Comparison of ENCODE assay signal across 8 mouse cellular contexts in the genomic region with DNA sequence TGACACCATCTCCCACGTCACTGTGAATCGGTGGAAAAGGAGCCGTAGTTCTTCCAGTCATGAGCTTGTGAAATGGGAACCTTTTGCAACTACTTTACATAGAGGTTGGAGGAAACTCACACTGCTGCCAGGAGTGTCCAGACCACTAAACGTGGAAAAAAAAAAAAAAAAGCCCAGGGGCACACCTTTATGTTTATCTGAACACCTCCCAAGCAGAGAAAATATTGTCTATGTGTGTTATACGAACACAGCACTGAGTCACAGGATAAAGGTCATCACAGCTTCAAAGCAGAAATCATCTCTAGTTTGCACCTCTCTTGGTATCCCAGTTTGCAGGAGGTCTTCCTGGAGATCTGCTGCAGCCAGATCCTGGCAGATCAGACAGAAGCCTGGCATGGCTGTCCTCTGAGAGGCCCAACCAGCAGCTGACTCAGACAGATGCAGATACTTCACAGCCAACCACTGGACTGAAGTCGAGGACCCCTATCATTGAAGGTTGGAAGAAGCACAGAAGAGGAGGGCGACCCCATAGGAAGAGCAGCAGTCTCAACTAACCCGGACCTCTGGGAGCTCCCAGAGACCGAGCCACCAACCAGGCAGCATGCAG. TPM values are rescaled to one million over a fixed set of nuclear protein-coding genes. Genes with fewer than 3 reads are reported as not detected.
A peak's percentile ranks its signal among the peaks of the same experiment; 100 is the strongest.
DNase-seq lines count a peak whose midpoint lies in the region; ATAC-seq lines count a peak whose summit lies in the region.

No protein-coding gene starts in this region.

- ATAC-seq in kidney, embryonic 15.5 days (replicated peaks; ENCODE audit: low FRiP score) = no peak
- ATAC-seq in embryonic facial prominence, embryonic 12.5 days (ENCODE audit: insufficient number of reproducible peaks, insufficient read depth, low FRiP score, low TSS enrichment) = no peak
- peak; percentile 27; the same call in 1 of the 2 replicates for ATAC-seq in intestine, embryonic 15.5 days
- no peak for ATAC-seq in neural tube, embryonic 13.5 days (ENCODE audit: low read depth)
- ATAC-seq in frontal cortex, adult (ENCODE audit: low TSS enrichment) = no peak; the same call in 1 of the 2 replicates

- no peaks in the 10 kb centered on the region for H3K9me3 ChIP-seq in kidney, embryonic 15.5 days (replicated peaks)
- no peaks in the 10 kb centered on the region for H3K9me3 ChIP-seq in embryonic facial prominence, embryonic 12.5 days
- no peaks in the 10 kb centered on the region for H3K9me3 ChIP-seq in intestine, embryonic 15.5 days
- no peaks in the 10 kb centered on the region for H3K9me3 ChIP-seq in neural tube, embryonic 13.5 days

- peaks cover 23% of the 10 kb centered on the region for H3K4me1 ChIP-seq in kidney, embryonic 15.5 days
- H3K4me1 ChIP-seq in embryonic facial prominence, embryonic 12.5 days = 0 out of 2 replicates have a peak, but pooled peaks cover 4% of the 10 kb centered on the region
- peaks cover 12% of the 10 kb centered on the region; the same call in 1 of the 2 replicates for H3K4me1 ChIP-seq in intestine, embryonic 15.5 days (replicated peaks)
- peaks cover 21% of the 10 kb centered on the region for H3K4me1 ChIP-seq in neural tube, embryonic 13.5 days (replicated peaks)

- H3K4me2 ChIP-seq in kidney, embryonic 15.5 days = peak overlapping the region; percentile 95
- H3K4me2 ChIP-seq in embryonic facial prominence, embryonic 12.5 days (replicated peaks) = peak overlapping the region; percentile 95
- H3K4me2 ChIP-seq in intestine, embryonic 15.5 days (replicated peaks) = peak overlapping the region; percentile 95
- H3K4me2 ChIP-seq in neural tube, embryonic 13.5 days = peak overlapping the region; percentile 83

- peaks cover 16% of the 10 kb centered on the region for H3K27me3 ChIP-seq in kidney, embryonic 15.5 days
- peaks cover 9% of the 10 kb centered on the region for H3K27me3 ChIP-seq in embryonic facial prominence, embryonic 12.5 days
- H3K27me3 ChIP-seq in intestine, embryonic 15.5 days (replicated peaks) = no peaks in the 10 kb centered on the region
- H3K27me3 ChIP-seq in neural tube, embryonic 13.5 days = peaks cover 18% of the 10 kb centered on the region

- no peaks in the 10 kb centered on the region for H3K36me3 ChIP-seq in kidney, embryonic 15.5 days
- H3K36me3 ChIP-seq in embryonic facial prominence, embryonic 12.5 days = no peaks in the 10 kb centered on the region
- H3K36me3 ChIP-seq in intestine, embryonic 15.5 days = no peaks in the 10 kb centered on the region
- H3K36me3 ChIP-seq in neural tube, embryonic 13.5 days = no peaks in the 10 kb centered on the region

- no peak for DNase-seq in kidney, adult 9 months
- no peak for DNase-seq in urinary bladder, postnatal 14 days (ENCODE audit: low spot score)
- no peak for DNase-seq in c-Kit-positive CD71-positive TER-119-positive erythroid progenitor cells, embryonic 14.5 days (ENCODE audit: low spot score)

- no peak overlapping the region for H3K27ac ChIP-seq in kidney, embryonic 15.5 days
- no peak overlapping the region for H3K27ac ChIP-seq in embryonic facial prominence, embryonic 12.5 days
- H3K27ac ChIP-seq in intestine, embryonic 15.5 days = peak overlapping the region; percentile 58; the same call in 1 of the 2 replicates
- no peak overlapping the region for H3K27ac ChIP-seq in neural tube, embryonic 13.5 days (replicated peaks)

- H3K4me3 ChIP-seq in kidney, embryonic 15.5 days (replicated peaks) = 0 out of 2 replicates have a peak overlapping the region, but pooled peaks have one; percentile 48
- peak overlapping the region; percentile 46; the same call in 1 of the 2 replicates for H3K4me3 ChIP-seq in embryonic facial prominence, embryonic 12.5 days
- H3K4me3 ChIP-seq in intestine, embryonic 15.5 days (replicated peaks) = no peak overlapping the region
- H3K4me3 ChIP-seq in neural tube, embryonic 13.5 days = peak overlapping the region; percentile 48

- H3K9ac ChIP-seq in kidney, embryonic 15.5 days = no peak overlapping the region
- H3K9ac ChIP-seq in embryonic facial prominence, embryonic 12.5 days = no peak overlapping the region
- H3K9ac ChIP-seq in intestine, embryonic 15.5 days = no peak overlapping the region
- H3K9ac ChIP-seq in neural tube, embryonic 13.5 days = peak overlapping the region; percentile 62; the same call in 1 of the 2 replicates

- 47% methylated on average over 9 of the region's 9 CpGs for WGBS in kidney, embryonic 15.5 days
- 48% methylated on average over 9 of the region's 9 CpGs for WGBS in embryonic facial prominence, embryonic 12.5 days
- 46% methylated on average over 9 of the region's 9 CpGs for WGBS in intestine, embryonic 15.5 days
- WGBS in neural tube, embryonic 13.5 days = 61% methylated on average over 9 of the region's 9 CpGs

RNA-seq across cellular contexts. Expression of a gene that starts 2.2 kb away (rescaled TPM):
- 1.8 and 2.5 TPM in 2 replicates for polyA plus RNA-seq in kidney, embryonic 15.5 days (2015; fragmentation: Nextera tagmentation; extraction: Ambion mirVana)
- polyA plus RNA-seq in embryonic facial prominence, embryonic 12.5 days (2016; fragmentation: Nextera tagmentation; extraction: Ambion mirVana) = 1.0 and 1.1 TPM in 2 replicates
- 8.9 and 10.1 TPM in 2 replicates for polyA plus RNA-seq in intestine, embryonic 15.5 days (2015; fragmentation: Nextera tagmentation; extraction: Ambion mirVana)
- 0.74 and 0.87 TPM in 2 replicates for polyA plus RNA-seq in neural tube, embryonic 13.5 days (2015; fragmentation: Nextera tagmentation; extraction: Ambion mirVana)
